ENCODE assay signal across 27 mouse cellular contexts in genomic region chr11:38779585-38779984, GRCm38 (mm10).
"Had no signal": no experiment of that assay in that cellular context is flagged by ENCODE, and none has a peak within 500 bp of the region (broad histone marks: within the 10 kb centered on the region; RNA-seq: fewer than 3 reads in every experiment).

No protein-coding gene starts in this region.

- H3K4me3 ChIP-seq: embryonic facial prominence, embryonic 10.5 days; embryonic facial prominence, embryonic 12.5 days; embryonic facial prominence, embryonic 13.5 days; embryonic facial prominence, embryonic 15.5 days; erythroblast, embryonic 14.5 days; forebrain, embryonic 12.5 days; forebrain, embryonic 13.5 days; forebrain, embryonic 15.5 days; gastrocnemius, adult 2 months; heart, adult 2 months; heart, embryonic 10.5 days had no signal

- H3K9ac ChIP-seq: embryonic facial prominence, embryonic 12.5 days; embryonic facial prominence, embryonic 13.5 days; embryonic facial prominence, embryonic 15.5 days; forebrain, embryonic 12.5 days; forebrain, embryonic 13.5 days; forebrain, embryonic 15.5 days had no signal

- H3K27me3 ChIP-seq: embryonic facial prominence, embryonic 12.5 days; embryonic facial prominence, embryonic 13.5 days; embryonic facial prominence, embryonic 15.5 days; forebrain, embryonic 12.5 days; forebrain, embryonic 13.5 days; forebrain, embryonic 15.5 days had no signal

- H3K36me3 ChIP-seq: embryonic facial prominence, embryonic 10.5 days; embryonic facial prominence, embryonic 12.5 days; embryonic facial prominence, embryonic 13.5 days; embryonic facial prominence, embryonic 15.5 days; forebrain, embryonic 12.5 days; forebrain, embryonic 15.5 days; heart, embryonic 10.5 days had no signal

- H3K9me3 ChIP-seq: embryonic facial prominence, embryonic 10.5 days; embryonic facial prominence, embryonic 12.5 days; embryonic facial prominence, embryonic 13.5 days; embryonic facial prominence, embryonic 15.5 days; forebrain, embryonic 12.5 days; forebrain, embryonic 13.5 days; forebrain, embryonic 15.5 days; heart, embryonic 10.5 days had no signal

- H3K27ac ChIP-seq: embryonic facial prominence, embryonic 10.5 days; embryonic facial prominence, embryonic 12.5 days; embryonic facial prominence, embryonic 13.5 days; embryonic facial prominence, embryonic 15.5 days; forebrain, embryonic 12.5 days; forebrain, embryonic 13.5 days; forebrain, embryonic 15.5 days; gastrocnemius, adult 2 months; heart, adult 2 months; heart, embryonic 10.5 days had no signal

- H3K4me2 ChIP-seq: embryonic facial prominence, embryonic 12.5 days; embryonic facial prominence, embryonic 13.5 days; embryonic facial prominence, embryonic 15.5 days; forebrain, embryonic 12.5 days; forebrain, embryonic 13.5 days; forebrain, embryonic 15.5 days; heart, embryonic 11.5 days had no signal

- H3K4me1 ChIP-seq: embryonic facial prominence, embryonic 10.5 days; embryonic facial prominence, embryonic 12.5 days; embryonic facial prominence, embryonic 13.5 days; embryonic facial prominence, embryonic 15.5 days; forebrain, embryonic 12.5 days; forebrain, embryonic 13.5 days; forebrain, embryonic 15.5 days; heart, embryonic 10.5 days had no signal

- DNase-seq: cerebellum, adult 8-10 months; cerebellum, adult 9-10 months; cerebellum, adult 9-11 months; cerebellum, postnatal 10 days; cerebellum, postnatal 14 days; cerebellum, postnatal 25 days; cerebellum, postnatal 36 days; embryo, embryonic 11 days; gastrocnemius, adult 2 months; gastrocnemius, postnatal 10 days; gastrocnemius, postnatal 14 days; gastrocnemius, postnatal 25 days; gastrocnemius, postnatal 36 days; heart, adult 11 months; heart, adult 18-20 months; heart, adult 2 months had no signal

- ATAC-seq: forebrain, embryonic 13.5 days; forebrain, embryonic 14.5 days; forebrain, embryonic 15.5 days had no signal
